Mouse (Mus musculus) stomach, postnatal 0 days (tissue): ENCODE measurements around the gene Rbms3. TPM values are rescaled to one million over a fixed set of nuclear protein-coding genes. Genes with fewer than 3 reads are reported as not detected.

Source experiments
- ATAC-seq: fragments of 200-750 bp; cut with Nextera tagmentation; 2 replicates; pipeline ENCODE4 v1.8.0; 2017; ENCODE audit not compliant: low FRiP score, low TSS enrichment
- DNase-seq: peaks from one replicate; pipeline ENCODE4 v3.0.0-alpha.2; 2016; ENCODE audit warnings: low spot score
- H3K27ac ChIP-seq: fragments of 300-500 bp; sonication (generic); replicated peaks from 2 replicates; pipeline ENCODE4 v1.5.1; 2014; ENCODE audit warnings: mild to moderate bottlenecking, control low read depth
- H3K27me3 ChIP-seq: fragments of 300-500 bp; sonication (generic); 2 replicates; pipeline ENCODE4 v1.6.1; 2014; ENCODE audit warnings: low read length; ENCODE audit not compliant: control insufficient read depth, insufficient read depth
- H3K36me3 ChIP-seq: fragments of 300-500 bp; sonication (generic); 2 replicates; pipeline ENCODE4 v1.6.1; 2014; ENCODE audit warnings: low read length, mixed read lengths; ENCODE audit not compliant: control insufficient read depth, insufficient read depth
- H3K4me1 ChIP-seq: fragments of 300-500 bp; sonication (generic); replicated peaks from 2 replicates; pipeline ENCODE4 v1.6.1; 2014; ENCODE audit warnings: antibody characterized with exemption; ENCODE audit not compliant: control insufficient read depth, insufficient read depth
- H3K4me2 ChIP-seq: fragments of 300-500 bp; sonication (generic); replicated peaks from 2 replicates; pipeline ENCODE4 v1.6.1; 2014; ENCODE audit warnings: low read depth, mild to moderate bottlenecking, control low read depth, moderate library complexity
- H3K4me3 ChIP-seq: fragments of 300-500 bp; sonication (generic); 2 replicates; pipeline ENCODE4 v1.5.1; 2014; ENCODE audit warnings: low read depth, low read length, control low read depth
- H3K9ac ChIP-seq: fragments of 300-500 bp; sonication (generic); 2 replicates; pipeline ENCODE4 v1.6.1; 2014; ENCODE audit warnings: mild to moderate bottlenecking, low read length, control low read depth, mixed read lengths
- H3K9me3 ChIP-seq: fragments of 300-500 bp; sonication (generic); 2 replicates; pipeline ENCODE4 v1.6.1; 2016; ENCODE audit warnings: low read length; ENCODE audit not compliant: control insufficient read depth
- CTCF ChIP-seq: IDR thresholded peaks from 2 replicates; pipeline ENCODE4 v1.5.1; 2016; ENCODE audit warnings: antibody characterized with exemption, low read depth, mild to moderate bottlenecking, moderate library complexity
- EP300 ChIP-seq: optimal IDR thresholded peaks from 2 replicates; pipeline ENCODE3; 2016; ENCODE audit warnings: antibody characterized with exemption
- WGBS: fragments of 180-500 bp; shearing (Covaris S2); extraction: QIAGEN DNeasy Blood & Tissue Kit; methylation state at CpG from one replicate; pipeline ENCODE4 v1.1.7; 2014; 5-methylcytosine and 5-hydroxymethylcytosine counted together
- polyA plus RNA-seq: library from polyadenylated mRNA; unstranded; fragments of >200 nt; fragmentation: Nextera tagmentation; extraction: Ambion mirVana; gene quantifications from 2 replicates; pipeline ENCODE4 v1.2.1, GENCODE M21; 2015

Rbms3 gene
- polyA plus RNA-seq, 1 experiment from 2014 or later, result 20.9 TPM

DNA sequence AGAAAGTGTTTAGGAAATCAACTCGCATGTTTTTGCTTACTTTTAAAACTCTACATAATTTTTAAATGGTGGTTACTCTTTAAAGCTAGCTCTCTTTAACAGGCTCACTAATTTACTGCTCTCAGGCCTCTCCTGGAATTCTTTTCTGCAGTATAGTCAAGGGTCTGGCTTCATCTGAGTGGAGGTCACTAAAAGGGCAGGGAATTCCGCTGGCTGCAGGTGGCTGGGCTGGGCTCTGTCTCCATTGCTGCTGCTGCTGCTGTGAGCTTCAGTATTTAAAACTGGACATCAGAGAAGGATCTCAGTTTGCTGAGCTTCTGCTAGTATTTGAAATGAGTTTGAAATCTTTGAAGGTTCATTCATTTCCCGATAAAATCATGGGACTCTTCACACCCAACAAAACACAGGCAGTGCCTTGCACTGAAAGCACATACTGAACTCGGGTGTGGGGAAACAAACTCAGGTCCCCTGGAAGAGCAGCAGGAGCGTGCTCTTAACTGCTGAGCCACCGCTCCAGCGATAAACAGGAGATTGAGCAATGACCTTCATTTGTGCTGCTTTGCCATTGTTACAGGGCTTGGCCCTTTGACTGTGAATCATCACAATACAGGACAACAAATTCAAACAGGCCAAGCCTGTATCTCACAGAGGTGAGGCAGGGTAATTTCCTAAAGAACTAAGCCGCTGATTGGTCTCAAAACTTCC lies 990.0 kb downstream of the Rbms3 start:
- no peaks in the 10 kb centered on the region for H3K27me3 ChIP-seq
- H3K4me3 ChIP-seq, result no peak overlapping the region
- TF ChIP-seq CTCF (no peak), EP300 (peak; percentile 52)
- ATAC-seq, result peak; percentile 59
- no peak overlapping the region for H3K9ac ChIP-seq
- peaks cover 8% of the 10 kb centered on the region for H3K4me1 ChIP-seq
- H3K9me3 ChIP-seq, result no peaks in the 10 kb centered on the region
- no peak overlapping the region for H3K4me2 ChIP-seq
- peak; percentile 16 for DNase-seq
- WGBS, result 30% methylated on average over 8 of the region's 8 CpGs
- peak overlapping the region; percentile 45 for H3K27ac ChIP-seq
- H3K36me3 ChIP-seq, result no peaks in the 10 kb centered on the region

DNA sequence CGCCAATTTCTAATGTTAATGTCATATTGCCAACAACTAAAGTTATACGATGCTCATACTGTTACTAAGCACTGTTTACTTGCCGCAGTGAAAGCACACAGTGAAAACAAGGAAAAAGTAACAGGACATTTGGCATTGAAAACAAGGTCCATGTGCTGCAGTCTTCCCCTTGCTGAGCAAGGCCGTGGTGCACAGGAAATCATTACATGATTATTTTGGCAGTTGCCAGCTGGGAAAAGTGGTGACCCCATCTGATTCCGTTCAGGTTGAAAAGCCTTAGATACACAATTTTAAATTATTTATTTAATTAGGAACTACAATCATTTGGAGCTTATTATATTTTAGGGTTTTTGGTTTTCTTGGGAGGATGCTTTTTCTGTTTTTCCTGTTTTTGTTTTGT lies 995.9 kb downstream of the Rbms3 start:
- no peaks in the 10 kb centered on the region for H3K36me3 ChIP-seq
- 63% methylated on average over 5 of the region's 5 CpGs for WGBS
- ATAC-seq, result no peak

DNA sequence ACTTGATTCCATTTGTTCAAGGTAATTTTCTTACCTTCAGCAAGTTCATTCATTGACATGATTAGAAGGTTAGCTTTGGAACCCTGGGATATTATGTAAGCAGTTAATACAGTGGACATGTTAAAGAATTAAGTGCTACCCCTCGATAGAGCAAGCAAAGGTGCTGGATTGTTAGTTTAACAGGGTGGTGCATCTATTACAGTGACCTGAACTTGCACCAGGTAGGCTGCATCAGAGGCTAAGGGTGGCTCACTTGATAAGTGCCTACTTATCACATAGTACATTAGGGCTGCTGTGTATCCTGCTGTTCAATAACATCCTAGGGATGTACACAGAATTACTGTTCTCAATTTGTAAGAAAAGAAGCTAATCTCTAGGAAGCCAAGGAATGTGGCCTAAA lies 996.6 kb downstream of the Rbms3 start:
- H3K27ac ChIP-seq, result no peak overlapping the region
- DNase-seq (no peak), ATAC-seq (no peak)
- no peaks in the 10 kb centered on the region for H3K4me1 ChIP-seq
- 0 out of 2 replicates have a peak, but pooled peaks cover 4% of the 10 kb centered on the region for H3K9me3 ChIP-seq
- H3K4me3 ChIP-seq, result no peak overlapping the region
- no peak overlapping the region for H3K9ac ChIP-seq
- no peaks in the 10 kb centered on the region for H3K36me3 ChIP-seq
- TF ChIP-seq CTCF, result no peak
- no peak for TF ChIP-seq EP300
- H3K27me3 ChIP-seq, result no peaks in the 10 kb centered on the region
- 61% methylated on average over 1 of the region's 1 CpGs for WGBS
- H3K4me2 ChIP-seq, result no peak overlapping the region

More for the DNA sequence above, 995.9 kb downstream of the Rbms3 start:
- H3K4me2 ChIP-seq, result no peak overlapping the region
- H3K9me3 ChIP-seq, result 0 out of 2 replicates have a peak, but pooled peaks cover 4% of the 10 kb centered on the region
- no peak overlapping the region for H3K4me3 ChIP-seq
- no peak for DNase-seq
- no peak overlapping the region for H3K27ac ChIP-seq
- TF ChIP-seq CTCF (no peak), EP300 (no peak)
- H3K27me3 ChIP-seq, result no peaks in the 10 kb centered on the region
- H3K9ac ChIP-seq, result no peak overlapping the region
- H3K4me1 ChIP-seq, result no peaks in the 10 kb centered on the region

DNA sequence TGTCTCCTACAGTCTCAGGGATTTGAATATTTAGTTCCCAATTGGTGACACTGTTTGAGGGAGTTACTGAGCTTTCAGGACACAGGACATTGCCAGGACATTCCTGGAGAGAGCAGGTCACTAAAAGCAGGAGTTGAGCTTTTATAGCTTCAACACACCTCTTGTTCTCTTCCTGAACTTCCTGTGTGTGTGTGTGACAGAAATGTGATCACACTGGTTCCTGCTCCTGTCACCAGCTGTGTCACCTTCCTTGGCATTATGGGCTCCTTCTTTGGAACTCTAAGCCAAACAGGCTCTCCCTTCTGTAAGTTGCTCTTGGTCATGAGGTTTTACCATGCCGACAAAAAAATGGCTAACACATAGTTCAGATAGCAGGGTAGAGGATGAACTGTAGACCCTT lies 997.9 kb downstream of the Rbms3 start:
- Histone ChIP-seq H3K9me3 (0 out of 2 replicates have a peak, but pooled peaks cover 4% of the 10 kb centered on the region), H3K9ac (no peak overlapping the region), H3K4me1 (no peaks in the 10 kb centered on the region), H3K4me2 (no peak overlapping the region), H3K27me3 (no peaks in the 10 kb centered on the region), H3K36me3 (no peaks in the 10 kb centered on the region), H3K27ac (no peak overlapping the region), H3K4me3 (no peak overlapping the region)
- DNase-seq (no peak), ATAC-seq (no peak)
- TF ChIP-seq EP300 (no peak), CTCF (no peak)
- WGBS, result 92% methylated on average over 1 of the region's 1 CpGs

DNA sequence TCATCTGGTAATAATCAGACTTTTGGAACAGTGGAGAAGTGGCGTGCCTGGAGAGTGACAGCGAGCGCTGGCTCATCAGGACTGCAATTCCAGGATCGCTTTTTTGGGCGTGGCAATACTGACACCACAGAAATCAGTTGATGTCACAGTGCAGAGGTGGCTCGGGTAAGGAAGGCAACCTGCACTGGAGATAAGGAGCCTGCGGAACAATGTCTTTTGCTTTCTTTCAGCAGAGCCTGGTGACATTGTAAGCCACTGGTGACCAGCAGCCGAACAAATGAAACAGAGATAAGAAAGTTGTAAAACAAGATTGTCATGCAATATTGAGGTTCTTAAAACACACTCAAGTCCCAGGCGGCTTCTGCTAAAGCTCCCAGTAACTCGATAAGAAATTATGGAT lies 998.9 kb downstream of the Rbms3 start:
- Histone ChIP-seq H3K27ac (no peak overlapping the region), H3K4me2 (no peak overlapping the region), H3K36me3 (no peaks in the 10 kb centered on the region), H3K9ac (no peak overlapping the region), H3K9me3 (0 out of 2 replicates have a peak, but pooled peaks cover 4% of the 10 kb centered on the region), H3K27me3 (no peaks in the 10 kb centered on the region), H3K4me1 (no peaks in the 10 kb centered on the region), H3K4me3 (no peak overlapping the region)
- peak; percentile 19 for DNase-seq
- 46% methylated on average over 10 of the region's 10 CpGs for WGBS
- no peak for ATAC-seq
- no peak for TF ChIP-seq EP300
- TF ChIP-seq CTCF, result no peak

DNA sequence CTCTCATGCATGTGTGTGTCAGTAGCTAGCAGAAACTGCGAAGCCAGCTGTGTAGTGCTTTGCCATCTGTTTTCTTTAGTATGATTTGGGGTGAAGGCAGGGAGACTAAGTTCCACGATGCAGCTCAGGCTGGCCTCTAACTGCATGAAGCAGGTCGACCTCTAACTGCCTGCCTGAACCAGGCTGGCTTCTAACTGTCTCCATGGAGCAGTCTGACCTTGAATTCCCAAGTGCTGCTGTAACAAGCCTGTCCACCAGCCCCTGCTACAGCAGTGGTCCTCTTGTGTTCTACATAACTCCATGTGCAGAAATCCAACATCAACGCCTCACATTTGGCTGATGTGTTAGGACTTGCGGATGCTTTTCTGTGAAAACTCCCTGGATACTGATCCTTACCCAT lies 1009.3 kb downstream of the Rbms3 start:
- WGBS, result 72% methylated on average over 5 of the region's 5 CpGs
- H3K27ac ChIP-seq, result no peak overlapping the region
- H3K9me3 ChIP-seq, result no peaks in the 10 kb centered on the region
- no peak overlapping the region for H3K4me3 ChIP-seq
- no peak overlapping the region for H3K9ac ChIP-seq
- TF ChIP-seq CTCF, result no peak
- no peak for TF ChIP-seq EP300
- no peaks in the 10 kb centered on the region for H3K4me1 ChIP-seq
- no peaks in the 10 kb centered on the region for H3K36me3 ChIP-seq
- no peaks in the 10 kb centered on the region for H3K27me3 ChIP-seq
- ATAC-seq (no peak), DNase-seq (no peak)
- no peak overlapping the region for H3K4me2 ChIP-seq
